Mouse (Mus musculus) small intestine, adult 2 months (tissue): ENCODE results near the gene Lgals8. TPM values are rescaled to one million over a fixed set of nuclear protein-coding genes. Genes with fewer than 3 reads are reported as not detected.

Experiments used
- H3K27ac ChIP-seq: fragments of 200-500 bp; 2 replicates; pipeline ENCODE4 v1.5.1; 2012; ENCODE audit warnings: low read depth, low read length, control low read depth, inconsistent platforms; ENCODE audit not compliant: insufficient read depth
- H3K27me3 ChIP-seq: fragments of 200-500 bp; 2 replicates; pipeline ENCODE4 v1.6.1; 2012; ENCODE audit warnings: mild to moderate bottlenecking, moderate library complexity, low read length, inconsistent platforms; ENCODE audit not compliant: control insufficient read depth, insufficient read depth
- H3K36me3 ChIP-seq: fragments of 200-500 bp; 2 replicates; pipeline ENCODE4 v1.6.1; 2012; ENCODE audit warnings: mild to moderate bottlenecking, low read length, control low read depth, inconsistent platforms; ENCODE audit not compliant: control insufficient read depth, insufficient read depth
- H3K4me1 ChIP-seq: fragments of 200-500 bp; 2 replicates; pipeline ENCODE4 v1.6.1; 2012; ENCODE audit warnings: low read length, inconsistent platforms, mixed read lengths; ENCODE audit not compliant: control insufficient read depth, insufficient read depth, insufficient read length
- H3K4me3 ChIP-seq: fragments of 200-500 bp; 2 replicates; pipeline ENCODE4 v1.5.1; 2012; ENCODE audit warnings: low read depth, mild to moderate bottlenecking, control low read depth, inconsistent platforms, low read length, moderate library complexity
- CTCF ChIP-seq: fragments of 200-500 bp; IDR thresholded peaks from 2 replicates; pipeline ENCODE4 v1.5.1; 2012; ENCODE audit warnings: low read depth, mild to moderate bottlenecking, control low read depth, inconsistent platforms, low read length, moderate library complexity, mixed read lengths; ENCODE audit not compliant: insufficient replicate concordance, insufficient read length; ENCODE audit errors: extremely low read depth
- POLR2A ChIP-seq: fragments of 200-500 bp; IDR thresholded peaks from 2 replicates; pipeline ENCODE4 v1.6.1; 2012; ENCODE audit warnings: low read depth, mild to moderate bottlenecking, control low read depth, inconsistent platforms, low read length, moderate library complexity
- WGBS: fragments of 180-500 bp; shearing (Covaris S2); methylation state at CpG from one replicate; pipeline ENCODE4 v1.1.7; 2018; 5-methylcytosine and 5-hydroxymethylcytosine counted together
- polyA plus RNA-seq: library from polyadenylated mRNA; depleted of rRNA; stranded (reverse); fragments of >200 nt; gene quantifications from 2 replicates; pipeline ENCODE4 v1.2.3, GENCODE M21; 2012

Gene Lgals8
- polyA plus RNA-seq, 1 experiment: 23.1 TPM

DNA sequence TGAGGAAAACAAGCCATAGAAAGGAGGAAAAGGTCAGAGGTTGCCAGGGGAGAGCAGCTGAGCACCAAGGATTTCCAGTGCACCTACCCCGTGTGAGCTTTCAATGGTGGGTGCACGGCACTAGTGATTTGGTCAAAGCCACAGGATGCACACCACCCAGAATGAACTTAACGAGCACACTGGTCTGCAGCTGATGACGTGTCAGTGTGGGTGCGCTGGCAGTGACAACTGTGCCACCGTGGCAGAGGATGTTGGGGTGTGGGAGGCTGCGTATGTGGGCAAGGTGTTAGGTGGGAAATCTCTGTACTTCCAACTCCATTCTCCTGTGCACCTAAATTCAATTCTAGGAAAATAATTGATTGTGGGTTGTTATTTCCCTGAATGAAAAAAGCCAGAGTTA is 34.4 kb upstream of the Lgals8 start:
- Histone ChIP-seq H3K27me3 (no peaks in the 10 kb centered on the region), H3K4me1 (no peaks in the 10 kb centered on the region), H3K4me3 (no peak overlapping the region), H3K36me3 (no peaks in the 10 kb centered on the region), H3K27ac (no peak overlapping the region)
- TF ChIP-seq CTCF (no peak), POLR2A (no peak)
- WGBS: 89% methylated on average over 7 of the region's 7 CpGs

DNA sequence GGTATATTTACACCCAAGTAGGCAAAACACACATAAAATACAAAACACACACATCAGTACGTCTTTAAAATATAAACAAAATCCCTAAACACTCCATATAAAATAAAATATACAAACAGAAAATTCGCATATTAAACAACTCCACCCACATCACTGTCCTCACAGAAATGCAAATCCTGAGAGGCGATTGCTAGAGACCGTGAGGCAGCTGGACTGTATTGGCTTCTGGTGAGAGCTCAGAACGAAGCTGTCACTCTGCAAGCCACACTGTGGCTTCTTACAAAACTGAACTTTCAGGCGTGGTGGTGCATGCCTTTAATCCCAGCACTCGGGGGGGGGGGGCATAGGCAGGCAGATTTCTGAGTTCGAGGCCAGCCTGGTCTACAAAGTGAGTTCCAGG is 33.1 kb upstream of the Lgals8 start:
- no peaks in the 10 kb centered on the region for H3K36me3 ChIP-seq
- no peak for TF ChIP-seq POLR2A
- no peak for TF ChIP-seq CTCF
- H3K27ac ChIP-seq: no peak overlapping the region
- H3K4me3 ChIP-seq: no peak overlapping the region
- H3K4me1 ChIP-seq: no peaks in the 10 kb centered on the region
- H3K27me3 ChIP-seq: no peaks in the 10 kb centered on the region
- whole genome bisulfite sequencing: 59% methylated on average over 8 of the region's 8 CpGs

- TF ChIP-seq POLR2A (no peak), CTCF (no peak)
- Histone ChIP-seq H3K27ac (no peak overlapping the region), H3K4me1 (no peaks in the 10 kb centered on the region), H3K4me3 (no peak overlapping the region), H3K27me3 (no peaks in the 10 kb centered on the region), H3K36me3 (no peaks in the 10 kb centered on the region)
- WGBS: 86% methylated on average over 9 of the region's 9 CpGs
These were observed 30.0 kb upstream of the Lgals8 start for GRCm38 (mm10) chr13:12494750-12495149.

- 83% methylated on average over 3 of the region's 3 CpGs for WGBS
- H3K27me3 ChIP-seq: no peaks in the 10 kb centered on the region
- no peak for TF ChIP-seq CTCF
- no peak for TF ChIP-seq POLR2A
- no peaks in the 10 kb centered on the region for H3K36me3 ChIP-seq
- no peak overlapping the region for H3K27ac ChIP-seq
- H3K4me3 ChIP-seq: no peak overlapping the region
- no peaks in the 10 kb centered on the region for H3K4me1 ChIP-seq
These were observed 27.8 kb upstream of the Lgals8 start for GRCm38 (mm10) chr13:12492515-12492914.

- no peaks in the 10 kb centered on the region for H3K4me1 ChIP-seq
- H3K27me3 ChIP-seq: no peaks in the 10 kb centered on the region
- no peak overlapping the region for H3K4me3 ChIP-seq
- H3K36me3 ChIP-seq: no peaks in the 10 kb centered on the region
- 76% methylated on average over 7 of the region's 7 CpGs for WGBS
- H3K27ac ChIP-seq: no peak overlapping the region
- no peak for TF ChIP-seq POLR2A
- TF ChIP-seq CTCF: no peak
These were observed 20.9 kb upstream of the Lgals8 start for GRCm38 (mm10) chr13:12485640-12486039.

- no peaks in the 10 kb centered on the region for H3K27me3 ChIP-seq
- H3K27ac ChIP-seq: no peak overlapping the region
- H3K36me3 ChIP-seq: no peaks in the 10 kb centered on the region
- 64% methylated on average over 2 of the region's 2 CpGs for WGBS
- H3K4me3 ChIP-seq: no peak overlapping the region
- TF ChIP-seq POLR2A (no peak), CTCF (no peak)
- no peaks in the 10 kb centered on the region for H3K4me1 ChIP-seq
These were observed 20.5 kb upstream of the Lgals8 start for GRCm38 (mm10) chr13:12485197-12485596.

DNA sequence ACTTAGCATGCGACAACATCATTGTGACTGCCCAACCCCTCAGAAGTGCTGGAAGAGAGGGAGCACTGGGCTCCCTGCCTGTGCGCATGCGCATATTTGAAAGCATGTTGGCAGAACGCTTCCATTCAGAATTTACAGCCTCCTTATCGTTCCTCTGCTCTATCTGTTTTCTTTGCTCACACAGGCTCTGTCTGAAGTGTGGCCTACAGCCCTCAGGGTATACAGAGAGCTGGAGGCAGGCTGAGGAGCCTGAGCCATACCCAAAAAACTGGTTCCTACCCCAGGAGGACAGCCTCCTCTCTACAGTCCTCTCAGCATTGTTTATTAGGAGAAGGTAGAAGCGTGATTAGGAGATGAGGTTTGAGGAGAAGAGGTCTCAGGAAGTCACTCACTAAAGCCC is 15.1 kb upstream of the Lgals8 start:
- TF ChIP-seq CTCF (no peak), POLR2A (no peak)
- WGBS: 48% methylated on average over 6 of the region's 6 CpGs
- Histone ChIP-seq H3K36me3 (no peaks in the 10 kb centered on the region), H3K27me3 (no peaks in the 10 kb centered on the region), H3K4me1 (no peaks in the 10 kb centered on the region), H3K27ac (no peak overlapping the region), H3K4me3 (no peak overlapping the region)

DNA sequence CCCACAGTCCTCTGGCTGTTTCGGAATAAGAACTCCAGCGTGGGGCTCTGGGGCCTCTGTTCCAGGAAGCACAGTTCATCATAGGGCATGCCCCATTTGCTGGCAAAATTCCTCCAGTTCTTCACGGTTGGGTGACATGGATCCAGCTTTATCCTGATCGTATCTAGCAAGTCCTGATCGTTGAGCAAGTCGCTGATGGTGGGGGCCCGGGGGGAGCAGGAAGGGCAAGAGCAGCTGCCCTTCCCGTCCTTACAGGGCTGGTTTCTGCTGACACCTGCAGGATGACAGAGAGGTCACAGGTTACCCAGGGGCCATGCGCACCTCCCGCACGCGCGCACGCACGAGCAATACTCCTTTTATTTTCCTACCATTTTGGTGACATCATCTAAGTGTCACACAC is 13.6 kb upstream of the Lgals8 start:
- H3K36me3 ChIP-seq: no peaks in the 10 kb centered on the region
- TF ChIP-seq CTCF (no peak), POLR2A (no peak)
- WGBS: 82% methylated on average over 15 of the region's 15 CpGs
- H3K4me1 ChIP-seq: no peaks in the 10 kb centered on the region
- H3K4me3 ChIP-seq: no peak overlapping the region
- no peak overlapping the region for H3K27ac ChIP-seq
- no peaks in the 10 kb centered on the region for H3K27me3 ChIP-seq
